Mouse (Mus musculus) layer of hippocampus, adult 9-10 months (tissue): ENCODE data around the gene Zfp777.

Experiments
- DNase-seq: peaks from one replicate; pipeline ENCODE4 v3.0.0; 2022; ENCODE audit warnings: low spot score

The Zfp777 gene

DNA sequence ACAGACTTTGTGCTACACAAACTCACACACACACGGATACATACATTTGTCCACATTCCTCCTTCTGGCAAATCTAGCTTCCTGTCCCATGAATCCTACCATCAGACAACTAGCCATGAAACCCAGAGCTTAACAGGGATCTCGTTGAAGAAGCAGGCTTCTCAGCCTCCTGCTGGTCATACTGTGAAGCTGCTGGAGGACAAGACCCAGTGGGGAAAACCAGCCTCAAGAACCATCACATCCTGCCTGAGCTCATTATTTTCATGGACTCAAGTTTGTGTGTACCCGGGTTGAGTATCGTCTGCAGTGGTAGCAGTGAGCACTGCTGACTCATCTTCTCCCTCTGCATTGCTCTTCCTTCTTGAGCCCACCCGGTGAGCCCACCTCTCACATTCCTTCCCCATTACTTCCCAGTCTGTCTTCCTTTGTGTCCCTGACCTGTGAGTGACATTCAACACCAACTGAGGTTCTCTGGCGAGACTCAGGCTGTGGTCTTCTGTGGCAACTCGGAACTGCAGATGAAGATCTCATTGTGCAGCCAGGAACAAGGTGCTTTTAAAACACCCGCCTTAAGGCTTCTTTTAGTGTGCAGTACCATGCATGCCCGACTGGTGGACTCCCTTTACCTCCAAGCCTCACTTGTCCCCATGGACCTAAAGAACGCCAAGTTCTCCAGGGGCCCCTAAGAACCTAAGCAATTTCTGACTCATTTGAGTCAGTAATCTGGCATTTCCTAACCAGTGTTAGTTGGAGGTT is 22.6 kb downstream of the Zfp777 start:
- no peak for DNase-seq

DNA sequence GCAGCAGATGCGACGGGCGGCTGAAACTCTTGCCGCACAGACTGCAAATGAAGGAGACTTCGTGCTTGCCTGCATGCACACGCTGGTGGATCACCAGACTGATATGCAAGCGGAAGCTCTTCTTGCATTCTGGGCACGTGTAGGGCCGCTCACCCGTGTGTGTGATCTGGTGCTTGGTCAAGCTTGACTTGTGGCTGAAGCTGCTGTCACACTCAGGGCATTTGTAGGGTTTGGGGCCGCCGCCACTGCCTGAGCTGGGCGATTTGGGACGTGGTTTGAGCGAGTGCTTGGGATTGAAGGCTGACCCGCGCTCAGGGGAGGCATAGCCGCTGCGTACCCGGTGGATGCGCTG is 23.7 kb downstream of the Zfp777 start:
- no peak for DNase-seq

- DNase-seq = no peak
Observed at GRCm38 (mm10) chr6:48024330-48024993, 24.2 kb downstream of the Zfp777 start.

GRCm38 (mm10) chr6:48022672-48023071 is 26.0 kb downstream of the Zfp777 start:
- no peak for DNase-seq

- no peak for DNase-seq
Observed at GRCm38 (mm10) chr6:48021678-48022077, 27.0 kb downstream of the Zfp777 start.

GRCm38 (mm10) chr6:48020006-48020405 is 28.7 kb downstream of the Zfp777 start:
- no peak for DNase-seq

DNA sequence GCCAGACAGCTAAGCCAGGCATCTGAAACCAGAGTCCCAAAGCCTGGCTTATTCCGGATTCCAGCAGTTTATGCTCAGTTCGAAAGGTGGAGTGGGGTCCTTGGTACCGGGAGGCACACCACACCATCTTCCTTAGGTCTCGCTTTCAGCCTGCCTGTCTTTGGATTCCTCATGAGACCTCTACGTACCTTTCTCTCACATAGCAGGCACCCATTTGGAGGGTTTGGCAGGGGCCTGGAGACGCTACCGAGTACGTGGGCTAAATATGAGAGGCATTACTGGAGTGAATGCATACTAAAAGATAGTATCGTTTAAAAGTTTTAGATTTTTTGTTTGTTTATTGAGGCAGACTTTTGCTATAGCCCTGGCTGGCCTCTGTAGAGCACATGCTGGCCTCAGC is 31.9 kb downstream of the Zfp777 start:
- DNase-seq = no peak

DNA sequence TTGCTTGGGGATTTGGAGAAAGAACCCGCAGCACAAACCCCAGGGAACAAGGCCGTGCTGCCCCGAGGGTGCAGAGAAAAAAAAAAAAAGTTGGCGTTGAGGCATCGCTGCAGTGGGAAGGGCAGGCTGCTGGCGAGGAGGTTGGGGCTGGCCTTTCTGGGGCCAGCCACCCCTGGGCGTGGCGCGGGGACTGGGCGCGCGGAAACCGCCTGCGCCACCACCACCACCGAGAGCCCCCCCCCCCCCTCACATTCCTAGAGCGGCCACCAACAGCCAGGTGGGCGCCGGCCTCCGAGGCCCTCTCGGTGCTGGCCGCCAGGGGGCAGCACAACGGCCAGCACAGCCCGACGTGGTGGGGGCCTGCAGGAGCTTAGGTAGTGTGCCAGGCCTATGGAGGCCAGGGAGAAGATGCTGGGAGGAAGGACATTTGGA is 32.6 kb downstream of the Zfp777 start:
- no peak for DNase-seq

GRCm38 (mm10) chr6:48010727-48011126 is 38.0 kb downstream of the Zfp777 start:
- no peak for DNase-seq

DNA sequence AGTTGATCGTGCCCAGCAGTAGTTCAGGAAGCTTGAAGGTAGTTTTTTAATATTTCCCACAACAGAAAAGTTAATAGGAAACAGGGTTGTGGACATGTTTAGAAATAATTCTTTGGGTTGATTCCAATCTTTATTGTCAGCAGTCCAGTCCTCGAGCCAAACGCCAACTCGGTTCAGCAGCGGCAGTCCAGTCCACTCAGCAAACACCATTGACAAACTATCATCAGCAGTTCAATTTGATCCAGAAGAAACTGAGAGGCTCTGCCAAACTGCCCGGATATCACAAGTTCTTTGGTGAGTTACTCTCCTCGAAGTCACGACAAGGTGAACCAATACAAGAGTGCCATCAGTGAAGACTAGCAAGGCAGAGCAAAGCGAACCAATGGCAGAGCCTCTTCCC is 53.0 kb downstream of the Zfp777 start:
- DNase-seq = no peak

GRCm38 (mm10) chr6:47983936-47984335 is 64.8 kb downstream of the Zfp777 start:
- no peak for DNase-seq

GRCm38 (mm10) chr6:47978897-47979368 is 69.8 kb downstream of the Zfp777 start:
- DNase-seq = peak; percentile 71

GRCm38 (mm10) chr6:47974599-47974998 is 74.1 kb downstream of the Zfp777 start:
- no peak for DNase-seq
